Mouse (Mus musculus): Measurements from ENCODE around the gene Cyp2e1. TPM values are rescaled to one million over a fixed set of nuclear protein-coding genes. Genes with fewer than 3 reads are reported as not detected.
A peak's percentile ranks its signal among the peaks of the same experiment; 100 is the strongest.

The Cyp2e1 gene
- polyA plus RNA-seq, 1 experiment from 2014 or later, result not detected

- DNase-seq (ENCODE audit: extremely low spot score, low spot score), result no peak
Measured at GRCm38 (mm10) chr7:140821305-140821652, 57.7 kb downstream of the Cyp2e1 start.

GRCm38 (mm10) chr7:140821653-140822329 lies 58.3 kb downstream of the Cyp2e1 start, which contains the start of gene Zfp941:
Gene Zfp941 (minus strand): TSS chr7:140822178.
- WGBS, result under 1% methylated on average over 21 of the region's 21 CpGs
- H3K27ac ChIP-seq, result peak within 1 kb of the TSS; percentile 83

More at GRCm38 (mm10) chr7:140821305-140821652, 57.7 kb downstream of the Cyp2e1 start:
- Histone ChIP-seq H3K36me3 (replicated peaks) (no peaks in the 10 kb centered on the region), H3K9me3 (no peaks in the 10 kb centered on the region), H3K27me3 (ENCODE audit: poor library complexity, severe bottlenecking) (no peaks in the 10 kb centered on the region; the same call in 1 of the 2 replicates), H3K27ac (peak overlapping the region; percentile 83), H3K4me1 (peaks cover 10% of the 10 kb centered on the region), H3K4me3 (peak overlapping the region; percentile 69)
- 57% methylated on average over 5 of the region's 5 CpGs for WGBS

GRCm38 (mm10) chr7:140822731-140823130 lies 59.2 kb downstream of the Cyp2e1 start:
- Histone ChIP-seq H3K4me1 (peaks cover 10% of the 10 kb centered on the region), H3K4me3 (no peak overlapping the region), H3K27ac (no peak overlapping the region), H3K36me3 (replicated peaks) (no peaks in the 10 kb centered on the region), H3K9me3 (no peaks in the 10 kb centered on the region), H3K27me3 (ENCODE audit: poor library complexity, severe bottlenecking) (peaks cover 6% of the 10 kb centered on the region; the same call in 1 of the 2 replicates)
- WGBS, result 92% methylated on average over 4 of the region's 4 CpGs
- no peak for DNase-seq (ENCODE audit: extremely low spot score, low spot score)

More at GRCm38 (mm10) chr7:140821653-140822329, 58.3 kb downstream of the Cyp2e1 start, which contains the start of gene Zfp941:
- Histone ChIP-seq H3K36me3 (replicated peaks) (no peaks in the 10 kb centered on the region), H3K27me3 (ENCODE audit: poor library complexity, severe bottlenecking) (peaks cover 4% of the 10 kb centered on the region; the same call in 1 of the 2 replicates), H3K9me3 (no peaks in the 10 kb centered on the region), H3K4me1 (peaks cover 10% of the 10 kb centered on the region), H3K4me3 (peak within 1 kb of the TSS; percentile 69)
- peak; percentile 67 for DNase-seq (ENCODE audit: extremely low spot score, low spot score)

Other genes starting within 250 kb of the Cyp2e1 start
- not detected in 2 replicates for gene Olfr538, start 195.9 kb upstream of the Cyp2e1 start, polyA plus RNA-seq (2016; fragmentation: Nextera tagmentation; extraction: Ambion mirVana)
- not detected in 2 replicates for gene Olfr46, start 162.5 kb upstream of the Cyp2e1 start, polyA plus RNA-seq (2016; fragmentation: Nextera tagmentation; extraction: Ambion mirVana)
- gene Olfr61, start 134.8 kb upstream of the Cyp2e1 start, polyA plus RNA-seq (2016; fragmentation: Nextera tagmentation; extraction: Ambion mirVana), result not detected in 2 replicates
- gene Olfr53, start 117.3 kb upstream of the Cyp2e1 start, polyA plus RNA-seq (2016; fragmentation: Nextera tagmentation; extraction: Ambion mirVana), result not detected in 2 replicates
- gene Olfr539, start 103.8 kb upstream of the Cyp2e1 start, polyA plus RNA-seq (2016; fragmentation: Nextera tagmentation; extraction: Ambion mirVana), result not detected in 2 replicates
- gene Olfr45, start 81.8 kb upstream of the Cyp2e1 start, polyA plus RNA-seq (2016; fragmentation: Nextera tagmentation; extraction: Ambion mirVana), result not detected in 2 replicates
- gene Olfr541, start 66.5 kb upstream of the Cyp2e1 start, polyA plus RNA-seq (2016; fragmentation: Nextera tagmentation; extraction: Ambion mirVana), result not detected in 2 replicates
- gene Syce1, start 24.1 kb downstream of the Cyp2e1 start, polyA plus RNA-seq (2016; fragmentation: Nextera tagmentation; extraction: Ambion mirVana), result not detected in 2 replicates
- 3.7 and 3.8 TPM in 2 replicates for gene Zfp941, start 58.4 kb downstream of the Cyp2e1 start, polyA plus RNA-seq (2016; fragmentation: Nextera tagmentation; extraction: Ambion mirVana)
- gene Urah, start 71.3 kb downstream of the Cyp2e1 start, polyA plus RNA-seq (2016; fragmentation: Nextera tagmentation; extraction: Ambion mirVana), result 0.41 and 0.64 TPM in 2 replicates
- gene Scgb1c1, start 81.8 kb downstream of the Cyp2e1 start, polyA plus RNA-seq (2016; fragmentation: Nextera tagmentation; extraction: Ambion mirVana), result not detected in 2 replicates
- gene Odf3, start 84.1 kb downstream of the Cyp2e1 start, polyA plus RNA-seq (2016; fragmentation: Nextera tagmentation; extraction: Ambion mirVana), result not detected in 2 replicates
- gene Gm45785, start 92.6 kb downstream of the Cyp2e1 start, polyA plus RNA-seq (2016; fragmentation: Nextera tagmentation; extraction: Ambion mirVana), result not detected in 2 replicates
- 51.3 and 57.6 TPM in 2 replicates for gene Ric8a, start 93.2 kb downstream of the Cyp2e1 start, polyA plus RNA-seq (2016; fragmentation: Nextera tagmentation; extraction: Ambion mirVana)
- gene Bet1l, start 93.8 kb downstream of the Cyp2e1 start, polyA plus RNA-seq (2016; fragmentation: Nextera tagmentation; extraction: Ambion mirVana), result 21.2 and 22.5 TPM in 2 replicates
- 354 and 374 TPM in 2 replicates for gene Psmd13, start 118.2 kb downstream of the Cyp2e1 start, polyA plus RNA-seq (2016; fragmentation: Nextera tagmentation; extraction: Ambion mirVana)
- 26.8 and 28.4 TPM in 2 replicates for gene Sirt3, start 118.6 kb downstream of the Cyp2e1 start, polyA plus RNA-seq (2016; fragmentation: Nextera tagmentation; extraction: Ambion mirVana)
- gene Cox8b, start 136.7 kb downstream of the Cyp2e1 start, polyA plus RNA-seq (2016; fragmentation: Nextera tagmentation; extraction: Ambion mirVana), result not detected in 2 replicates
- 0.06 and 0.10 TPM in 2 replicates for gene Nlrp6, start 157.2 kb downstream of the Cyp2e1 start, polyA plus RNA-seq (2016; fragmentation: Nextera tagmentation; extraction: Ambion mirVana)
- gene Pgghg, start 177.7 kb downstream of the Cyp2e1 start, polyA plus RNA-seq (2016; fragmentation: Nextera tagmentation; extraction: Ambion mirVana), result 14.2 and 14.5 TPM in 2 replicates
- 2.0 TPM in 2 replicates for gene Ifitm5, start 186.6 kb downstream of the Cyp2e1 start, polyA plus RNA-seq (2016; fragmentation: Nextera tagmentation; extraction: Ambion mirVana)
- 0.33 TPM in 1 of 2 replicates, not detected in the other for gene Gm45717, start 192.2 kb downstream of the Cyp2e1 start, polyA plus RNA-seq (2016; fragmentation: Nextera tagmentation; extraction: Ambion mirVana)
- 365 and 397 TPM in 2 replicates for gene Ifitm2, start 192.2 kb downstream of the Cyp2e1 start, polyA plus RNA-seq (2016; fragmentation: Nextera tagmentation; extraction: Ambion mirVana)
- 3.7 and 4.1 TPM in 2 replicates for gene Ifitm1, start 203.5 kb downstream of the Cyp2e1 start, polyA plus RNA-seq (2016; fragmentation: Nextera tagmentation; extraction: Ambion mirVana)
- 10.8 and 13.8 TPM in 2 replicates for gene Ifitm3, start 247.0 kb downstream of the Cyp2e1 start, polyA plus RNA-seq (2016; fragmentation: Nextera tagmentation; extraction: Ambion mirVana)

Data from forebrain, embryonic 10.5 days (tissue).